Mouse (Mus musculus): Measurements from ENCODE around the gene Procr.

DNA sequence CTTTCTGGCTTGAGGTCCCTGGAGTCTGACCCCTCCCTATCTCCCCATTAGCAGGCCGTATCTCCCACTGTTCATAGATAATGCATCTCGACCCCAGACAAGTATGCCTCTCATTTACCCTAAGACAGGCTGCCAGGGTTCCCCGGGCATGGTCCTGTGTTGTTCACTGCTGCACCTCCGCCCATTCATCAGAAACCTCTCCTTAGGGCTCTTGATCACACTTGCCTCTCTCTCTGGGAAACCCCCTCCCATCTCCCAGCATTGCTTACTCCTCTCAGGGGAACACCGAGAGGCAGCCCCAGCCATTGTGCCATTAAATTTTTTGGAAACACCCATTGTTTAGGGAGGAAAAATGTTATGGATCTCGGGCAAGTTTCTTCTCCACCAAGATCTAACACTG lies 27.1 kb downstream of the Procr start:
- TF ChIP-seq CTCF (IDR thresholded peaks at IDR 0.05; ENCODE audit: low read depth, low read length) (no peak), POLR2A (IDR thresholded peaks at IDR 0.05; ENCODE audit: extremely low read depth, insufficient read depth, low read length) (no peak)
